Mouse (Mus musculus) cerebellum, adult 11 months (tissue): ENCODE data around the gene Lmntd1.
A peak's percentile ranks its signal among the peaks of the same experiment; 100 is the strongest.
"Not testable (repeated sequence)": the region's sequence is repeated elsewhere in the genome, so short reads cannot be mapped to it uniquely, and the experiment has no call there.

Source experiments
- DNase-seq: peaks from one replicate; pipeline ENCODE4 v3.0.0; 2022

The Lmntd1 gene

GRCm38 (mm10) chr6:145340657-145341146 is 273.4 kb downstream of the Lmntd1 start:
- DNase-seq = peak; percentile 93

- peak; percentile 56 for DNase-seq
Observed at GRCm38 (mm10) chr6:145339956-145340656, 274.0 kb downstream of the Lmntd1 start.

- DNase-seq = no peak
Observed at GRCm38 (mm10) chr6:145338571-145339294, 275.4 kb downstream of the Lmntd1 start.

DNA sequence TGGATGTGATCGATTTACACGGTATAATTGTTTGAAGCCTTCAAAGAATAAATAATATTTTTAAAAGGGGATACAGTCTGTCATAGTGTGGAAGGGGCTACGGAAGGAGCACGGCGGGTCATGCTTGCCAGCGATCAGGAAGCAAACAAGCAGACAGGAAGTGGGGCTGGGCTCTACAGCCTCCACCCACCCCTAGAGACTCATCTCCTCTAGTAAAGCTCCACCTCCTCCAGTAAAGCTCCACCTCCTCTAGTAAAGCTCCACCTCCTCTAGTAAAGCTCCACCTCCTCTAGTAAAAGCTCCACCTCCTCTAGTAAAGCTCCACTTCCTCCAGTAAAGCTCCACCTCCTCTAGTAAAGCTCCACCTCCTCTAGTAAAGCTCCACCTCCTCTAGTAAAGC is 276.6 kb downstream of the Lmntd1 start:
- DNase-seq = not testable (repeated sequence)

GRCm38 (mm10) chr6:145335876-145336768 is 278.0 kb downstream of the Lmntd1 start:
- no peak for DNase-seq

DNA sequence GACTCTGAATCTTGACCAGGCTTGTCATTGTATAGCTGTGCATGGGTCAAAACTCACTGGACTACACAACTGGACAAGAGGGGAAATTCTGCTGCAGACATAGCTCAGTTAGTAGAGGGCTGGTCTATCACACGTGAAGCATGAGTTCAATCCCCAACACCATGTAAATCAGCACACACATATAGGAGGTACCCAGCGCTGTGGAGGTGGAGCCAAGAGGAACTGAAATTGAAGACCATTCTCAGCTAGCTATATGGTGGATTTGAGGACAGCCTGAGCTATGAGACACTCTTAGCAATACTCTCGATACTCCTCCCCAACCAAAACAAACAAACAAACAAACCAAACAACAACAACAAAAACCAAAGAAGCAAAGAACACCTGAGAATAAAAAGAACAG is 279.9 kb downstream of the Lmntd1 start:
- no peak for DNase-seq

DNA sequence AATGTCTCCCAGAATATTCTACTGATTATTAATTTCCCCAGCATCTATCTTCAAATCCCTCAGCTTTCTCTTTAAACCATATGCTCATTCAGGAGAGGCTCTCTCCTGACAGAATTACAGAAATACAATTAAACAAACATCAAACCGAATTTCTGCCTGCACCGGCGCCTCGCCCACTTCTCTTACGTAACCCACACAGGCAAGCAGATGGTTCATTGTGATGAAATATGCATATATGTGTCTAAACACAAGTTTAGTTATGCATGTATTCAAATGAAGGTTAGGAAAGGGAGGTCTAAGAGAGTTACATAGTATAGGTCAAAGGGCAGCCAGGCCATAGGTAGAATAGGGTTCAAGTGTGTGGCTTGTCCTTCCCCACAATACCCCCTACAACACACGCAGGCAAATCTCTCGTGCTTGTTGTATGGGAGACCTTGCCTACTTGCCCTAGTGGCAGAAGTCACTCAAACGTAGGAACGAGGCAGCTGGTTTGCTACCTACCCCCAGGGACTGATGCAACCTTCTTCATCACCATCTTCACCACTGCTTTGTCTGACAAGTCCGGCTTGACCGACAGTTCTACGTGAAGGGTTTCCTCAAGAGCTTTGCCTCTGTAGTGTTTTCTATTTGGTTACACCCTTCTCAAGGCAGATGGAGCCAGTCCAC is 287.8 kb downstream of the Lmntd1 start:
- DNase-seq = no peak

DNA sequence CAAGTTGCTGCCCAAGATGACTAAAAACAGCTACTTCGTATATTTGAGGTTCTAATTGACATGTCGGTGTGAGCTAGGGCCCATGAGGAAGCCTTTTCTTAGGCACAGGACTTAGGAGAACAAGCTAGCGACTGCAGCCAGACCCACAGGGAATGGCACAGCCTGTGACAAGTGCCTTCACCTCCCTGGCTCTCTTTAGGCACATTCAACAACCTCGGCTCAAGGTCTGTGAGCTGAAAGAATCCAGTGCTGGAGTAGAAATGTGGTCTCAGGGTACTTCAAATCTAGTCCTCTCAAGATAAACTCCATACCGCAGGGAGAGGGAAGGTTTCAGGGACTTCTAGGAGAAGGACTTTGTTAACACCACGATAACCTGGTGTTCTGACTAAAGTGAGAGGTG is 289.0 kb downstream of the Lmntd1 start:
- no peak for DNase-seq

DNA sequence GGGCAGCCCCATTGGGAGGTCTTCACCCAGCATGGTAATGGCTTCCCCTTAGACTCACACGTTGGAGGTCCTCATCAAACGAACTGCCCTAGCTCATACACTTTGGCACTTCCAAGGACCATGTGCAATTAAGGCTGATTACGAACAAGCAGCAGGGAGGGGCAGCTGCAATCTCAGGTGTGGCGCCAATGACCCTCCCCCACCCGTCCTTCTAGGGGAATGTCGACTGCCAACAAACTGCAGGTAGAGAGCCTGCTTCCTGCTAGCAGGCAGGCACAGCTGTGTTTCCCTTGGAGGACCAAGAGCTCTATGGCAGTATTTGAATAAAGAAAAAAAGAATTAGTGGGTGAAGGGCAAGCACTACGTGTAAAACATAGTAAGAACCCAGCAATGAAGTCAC is 289.6 kb downstream of the Lmntd1 start:
- DNase-seq = no peak

DNA sequence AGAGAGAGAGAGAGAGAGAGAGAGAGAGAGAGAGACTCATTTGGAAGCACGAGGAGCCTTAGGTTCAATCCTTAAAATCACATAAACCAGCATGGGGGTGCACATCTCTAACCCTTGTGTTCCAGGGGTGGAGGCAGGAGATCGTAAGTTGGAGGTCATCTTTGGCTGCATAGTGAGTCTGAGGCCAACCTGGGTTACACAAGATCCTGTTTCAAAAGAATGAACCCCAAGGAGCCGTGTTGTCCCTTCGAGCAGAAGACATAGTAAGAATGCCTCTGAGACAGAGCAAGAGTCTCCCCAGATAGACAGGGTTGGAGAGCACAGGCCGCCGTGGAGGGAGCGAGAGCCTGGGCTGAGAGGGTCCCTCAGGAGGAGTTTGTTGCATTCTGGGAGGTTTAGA is 291.9 kb downstream of the Lmntd1 start:
- DNase-seq = no peak

DNA sequence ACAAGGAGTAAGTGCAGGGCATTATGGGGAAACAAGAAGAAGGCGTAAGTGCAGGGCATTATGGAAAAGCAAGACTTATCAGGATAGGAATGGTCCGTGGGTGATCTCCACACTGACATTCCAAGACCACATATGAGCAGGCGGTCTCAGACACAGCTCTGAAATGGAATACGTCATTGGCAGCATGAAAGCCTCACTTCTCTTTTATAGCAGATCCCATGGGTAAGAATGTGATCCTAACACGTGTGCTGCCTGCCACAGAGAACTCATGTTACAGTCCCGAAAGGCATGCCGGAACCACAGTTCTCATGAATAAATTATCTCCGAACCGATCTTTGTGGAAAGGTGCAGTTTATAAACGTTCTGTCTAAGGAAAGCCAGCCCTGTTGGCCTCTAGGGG is 294.0 kb downstream of the Lmntd1 start:
- no peak for DNase-seq
